Mouse (Mus musculus): Measurements from ENCODE around the gene Git1.

DNA sequence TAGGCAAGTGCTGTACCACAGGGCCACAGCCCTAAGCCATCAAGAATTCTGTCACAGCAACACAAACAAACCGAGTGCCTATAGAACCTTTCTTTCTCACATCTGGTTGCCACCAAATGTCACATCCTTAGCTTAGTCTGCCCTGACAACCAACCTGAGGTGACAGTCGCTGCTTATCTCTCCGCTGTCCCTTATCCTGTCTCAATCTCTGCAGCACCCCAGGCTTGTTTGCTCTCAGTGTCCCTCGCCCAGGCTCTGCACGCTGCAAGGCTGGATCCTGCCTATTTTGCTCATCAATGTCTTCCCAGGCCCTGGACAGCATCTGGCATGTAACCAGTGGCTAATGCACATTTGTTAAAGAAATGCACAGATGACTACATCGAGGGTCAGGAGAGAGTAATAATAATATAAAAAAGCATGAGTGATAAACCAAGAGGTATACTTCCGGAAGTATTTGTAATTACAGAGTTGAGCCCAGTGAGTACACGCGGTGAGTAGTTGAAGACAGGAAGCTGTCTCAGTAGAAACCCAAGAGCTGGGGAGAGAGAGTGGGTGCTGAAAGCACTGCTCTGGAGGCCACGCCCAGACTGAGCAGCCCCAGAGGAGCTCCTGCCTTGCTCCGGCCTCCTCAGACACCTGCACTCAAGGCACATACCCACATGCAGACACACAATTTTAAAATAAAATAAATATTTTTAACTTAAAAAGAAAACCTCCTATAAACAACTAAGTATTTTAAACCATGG lies 9.7 kb upstream of the Git1 start:
- TF ChIP-seq POLR2A (IDR thresholded peaks at IDR 0.05; ENCODE audit: borderline replicate concordance, extremely low read depth, insufficient read depth, insufficient read length, poor library complexity, severe bottlenecking) (no peak), CTCF (IDR thresholded peaks at IDR 0.05; ENCODE audit: borderline replicate concordance, extremely low read depth, insufficient read depth, insufficient read length) (no peak)
